In the genomic region with DNA sequence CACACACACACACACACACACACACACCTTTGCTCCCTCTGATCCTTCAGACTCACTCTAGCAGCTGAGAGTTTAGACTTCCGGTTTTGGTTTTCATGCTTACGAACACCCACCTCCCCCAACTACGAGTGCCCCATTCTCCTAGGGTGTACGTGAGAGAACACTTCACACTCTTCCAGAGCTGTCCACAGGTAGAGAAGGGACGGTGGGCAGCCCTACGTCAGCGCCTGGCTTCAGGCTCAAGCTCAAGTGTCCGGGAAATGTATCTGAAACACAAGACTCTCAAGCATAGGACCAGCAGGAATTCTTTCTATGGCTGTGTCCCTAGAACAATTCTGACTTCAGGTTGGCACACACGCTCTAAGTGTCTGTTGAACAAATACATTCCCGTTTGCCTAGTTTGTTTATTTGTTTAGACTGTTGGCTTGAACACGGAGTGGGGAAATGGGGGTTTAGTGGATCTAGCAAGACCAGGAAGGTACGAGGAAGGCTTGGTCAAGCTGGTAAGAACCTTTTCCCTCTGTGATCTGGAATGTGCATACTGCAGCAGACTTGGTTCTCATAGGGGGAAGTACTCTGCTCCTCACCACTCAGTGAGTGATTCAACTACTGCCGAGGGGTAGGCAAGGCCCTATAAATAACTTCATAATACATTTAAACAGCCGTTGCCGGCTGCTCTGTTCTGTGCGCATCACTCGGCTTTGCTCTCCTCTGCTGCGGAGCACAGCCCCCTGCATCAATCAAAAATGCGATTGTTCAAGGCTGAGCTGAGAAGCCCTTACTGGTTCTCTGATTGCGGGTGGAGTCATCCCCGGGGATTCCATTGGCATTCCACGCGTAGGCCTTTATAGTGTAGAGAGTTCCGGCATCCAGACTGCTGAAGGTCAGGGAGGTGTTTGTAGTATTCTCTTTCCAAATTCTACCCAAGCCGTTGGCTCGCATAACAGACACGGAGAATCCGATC, we compare ENCODE assay signal across 8 mouse cellular contexts. TPM values are rescaled to one million over a fixed set of nuclear protein-coding genes. Genes with fewer than 3 reads are reported as not detected.
DNase-seq lines count a peak whose midpoint lies in the region; ATAC-seq and TF ChIP-seq lines count a peak whose summit lies in the region.

No protein-coding gene starts in this region.

- no peaks in the 10 kb centered on the region for H3K36me3 ChIP-seq in hindbrain, embryonic 12.5 days
- no peaks in the 10 kb centered on the region for H3K36me3 ChIP-seq in liver, postnatal 0 days (replicated peaks; ENCODE audit: insufficient read depth, low read length)
- H3K36me3 ChIP-seq in forebrain, embryonic 13.5 days (ENCODE audit: poor library complexity, severe bottlenecking) = no peaks in the 10 kb centered on the region

- WGBS in hindbrain, embryonic 12.5 days = 59% methylated on average over 28 of the region's 28 CpGs
- WGBS in liver, postnatal 0 days (ENCODE audit: insufficient replicate concordance) = 53% methylated on average over 28 of the region's 28 CpGs
- 44% methylated on average over 28 of the region's 28 CpGs for WGBS in olfactory bulb, adult 2 months
- 84% methylated on average over 28 of the region's 28 CpGs for WGBS in forebrain, embryonic 13.5 days

- H3K27me3 ChIP-seq in hindbrain, embryonic 12.5 days = no peaks in the 10 kb centered on the region
- no peaks in the 10 kb centered on the region for H3K27me3 ChIP-seq in liver, postnatal 0 days (ENCODE audit: insufficient read depth, low read length)
- H3K27me3 ChIP-seq in forebrain, embryonic 13.5 days = no peaks in the 10 kb centered on the region

- H3K9me3 ChIP-seq in hindbrain, embryonic 12.5 days (replicated peaks) = no peaks in the 10 kb centered on the region
- H3K9me3 ChIP-seq in liver, postnatal 0 days (ENCODE audit: low read length) = no peaks in the 10 kb centered on the region
- H3K9me3 ChIP-seq in forebrain, embryonic 13.5 days (replicated peaks) = no peaks in the 10 kb centered on the region

- ATAC-seq in hindbrain, embryonic 12.5 days (ENCODE audit: low FRiP score) = peak; percentile 9; the same call in 1 of the 2 replicates
- ATAC-seq in liver, postnatal 0 days = peak; percentile 43; the same call in 1 of the 2 replicates
- ATAC-seq in forebrain, embryonic 13.5 days = no peak

- no peak overlapping the region for H3K9ac ChIP-seq in hindbrain, embryonic 12.5 days
- peak overlapping the region; percentile 46; the same call in 1 of the 2 replicates for H3K9ac ChIP-seq in liver, postnatal 0 days (replicated peaks)
- no peak overlapping the region for H3K9ac ChIP-seq in forebrain, embryonic 13.5 days

- H3K4me1 ChIP-seq in hindbrain, embryonic 12.5 days = peaks cover 28% of the 10 kb centered on the region
- H3K4me1 ChIP-seq in liver, postnatal 0 days (ENCODE audit: insufficient read depth) = peaks cover 12% of the 10 kb centered on the region
- peaks cover 24% of the 10 kb centered on the region for H3K4me1 ChIP-seq in olfactory bulb, adult 2 months (ENCODE audit: control insufficient read depth, insufficient read depth, low read length)
- peaks cover 17% of the 10 kb centered on the region for H3K4me1 ChIP-seq in forebrain, embryonic 13.5 days

- H3K27ac ChIP-seq in hindbrain, embryonic 12.5 days = no peak overlapping the region
- peak overlapping the region; percentile 57; the same call in 1 of the 2 replicates for H3K27ac ChIP-seq in liver, postnatal 0 days (ENCODE audit: low read depth)
- peak overlapping the region; percentile 96 for H3K27ac ChIP-seq in olfactory bulb, adult 2 months (ENCODE audit: insufficient read depth, low read depth, low read length)
- no peak overlapping the region for H3K27ac ChIP-seq in forebrain, embryonic 13.5 days

- DNase-seq in kidney, postnatal 4 days = peak; percentile 45 to 51
- no peak for DNase-seq in kidney, postnatal 36 days
- peak; percentile 55 for DNase-seq in adrenal gland, adult 8-10 months
- no peak for DNase-seq in liver, postnatal 0 days
- DNase-seq in gastrocnemius, postnatal 10 days = no peak

- TF ChIP-seq CTCF in liver, postnatal 0 days (IDR thresholded peaks at IDR 0.05; ENCODE audit: low read depth) = no peak
- TF ChIP-seq CTCF in olfactory bulb, adult 2 months (IDR thresholded peaks at IDR 0.05; ENCODE audit: insufficient read depth, low read depth, low read length) = no peak

- H3K4me2 ChIP-seq in hindbrain, embryonic 12.5 days (replicated peaks) = peak overlapping the region; percentile 35
- peak overlapping the region; percentile 62 for H3K4me2 ChIP-seq in liver, postnatal 0 days (ENCODE audit: low read depth, low read length)
- no peak overlapping the region for H3K4me2 ChIP-seq in forebrain, embryonic 13.5 days

- no peak for TF ChIP-seq POLR2A in olfactory bulb, adult 2 months (IDR thresholded peaks at IDR 0.05; ENCODE audit: insufficient read depth, low read depth, low read length)

- no peak for TF ChIP-seq EP300 in liver, postnatal 0 days (IDR thresholded peaks at IDR 0.05; ENCODE audit: low read depth)

- no peak overlapping the region for H3K4me3 ChIP-seq in hindbrain, embryonic 12.5 days
- H3K4me3 ChIP-seq in liver, postnatal 0 days (ENCODE audit: low read depth, low read length) = peak overlapping the region; percentile 15; the same call in 1 of the 2 replicates
- no peak overlapping the region for H3K4me3 ChIP-seq in olfactory bulb, adult 2 months (ENCODE audit: insufficient read depth, low read depth, low read length)
- no peak overlapping the region for H3K4me3 ChIP-seq in forebrain, embryonic 13.5 days

RNA-seq across cellular contexts. Expression of a gene that starts 9.0 kb away (rescaled TPM):
- 1 to 10 TPM in 2 of 4 experiments, under 1 TPM in 2; 0.35 to 2.2 (median 0.90) TPM for total RNA-seq in adrenal gland, adult 8-10 months (2022)
- polyA plus RNA-seq in hindbrain, embryonic 12.5 days (2016; fragmentation: Nextera tagmentation; extraction: Ambion mirVana) = 0.12 and 0.22 TPM in 2 replicates
- polyA plus RNA-seq in liver, postnatal 0 days (2015; fragmentation: Nextera tagmentation; extraction: Ambion mirVana) = 0.06 and 0.09 TPM in 2 replicates
- not detected in 2 replicates for polyA plus RNA-seq in olfactory bulb, adult 2 months (2012; ENCODE audit: insufficient read depth, insufficient read length, low replicate concordance, missing spikeins)
- under 1 TPM; 0.07 to 0.34 TPM for total RNA-seq in gastrocnemius, postnatal 10 days (2021)
- not detected in 2 replicates for polyA plus RNA-seq in forebrain, embryonic 13.5 days (2015; fragmentation: Nextera tagmentation; extraction: Ambion mirVana)

RNA-seq across cellular contexts. Expression of a gene that starts 30.7 kb away (rescaled TPM):
- 10 to 100 TPM; 43.0 to 81.4 (median 55.3) TPM for total RNA-seq in adrenal gland, adult 8-10 months (2022)
- polyA plus RNA-seq in hindbrain, embryonic 12.5 days (2016; fragmentation: Nextera tagmentation; extraction: Ambion mirVana) = 87.6 and 103 TPM in 2 replicates
- 21.5 and 23.9 TPM in 2 replicates for polyA plus RNA-seq in liver, postnatal 0 days (2015; fragmentation: Nextera tagmentation; extraction: Ambion mirVana)
- not detected in 2 replicates for polyA plus RNA-seq in olfactory bulb, adult 2 months (2012; ENCODE audit: insufficient read depth, insufficient read length, low replicate concordance, missing spikeins)
- 10 to 100 TPM; 24.3 to 31.5 TPM for total RNA-seq in gastrocnemius, postnatal 10 days (2021)
- 74.3 and 74.9 TPM in 2 replicates for polyA plus RNA-seq in forebrain, embryonic 13.5 days (2015; fragmentation: Nextera tagmentation; extraction: Ambion mirVana)

RNA-seq across cellular contexts. Expression of a gene that starts 40.5 kb away (rescaled TPM):
- 10 to 100 TPM; 59.8 to 75.3 (median 63.4) TPM for total RNA-seq in adrenal gland, adult 8-10 months (2022)
- 23.2 and 25.1 TPM in 2 replicates for polyA plus RNA-seq in hindbrain, embryonic 12.5 days (2016; fragmentation: Nextera tagmentation; extraction: Ambion mirVana)
- polyA plus RNA-seq in liver, postnatal 0 days (2015; fragmentation: Nextera tagmentation; extraction: Ambion mirVana) = 18.1 and 19.3 TPM in 2 replicates
- not detected in 2 replicates for polyA plus RNA-seq in olfactory bulb, adult 2 months (2012; ENCODE audit: insufficient read depth, insufficient read length, low replicate concordance, missing spikeins)
- 10 to 100 TPM; 31.8 to 38.5 TPM for total RNA-seq in gastrocnemius, postnatal 10 days (2021)
- polyA plus RNA-seq in forebrain, embryonic 13.5 days (2015; fragmentation: Nextera tagmentation; extraction: Ambion mirVana) = 16.0 and 17.1 TPM in 2 replicates

RNA-seq across cellular contexts. Expression of a gene that starts 58.8 kb away (rescaled TPM):
- total RNA-seq in adrenal gland, adult 8-10 months (2022) = under 1 TPM in 1 of 4 experiments, not detected in 3; 0.17 TPM
- polyA plus RNA-seq in hindbrain, embryonic 12.5 days (2016; fragmentation: Nextera tagmentation; extraction: Ambion mirVana) = 0.99 and 1.4 TPM in 2 replicates
- not detected in 2 replicates for polyA plus RNA-seq in liver, postnatal 0 days (2015; fragmentation: Nextera tagmentation; extraction: Ambion mirVana)
- not detected in 2 replicates for polyA plus RNA-seq in olfactory bulb, adult 2 months (2012; ENCODE audit: insufficient read depth, insufficient read length, low replicate concordance, missing spikeins)
- not detected for total RNA-seq in gastrocnemius, postnatal 10 days (2021)
- polyA plus RNA-seq in forebrain, embryonic 13.5 days (2015; fragmentation: Nextera tagmentation; extraction: Ambion mirVana) = 0.56 and 0.73 TPM in 2 replicates

RNA-seq across cellular contexts. Expression of a gene that starts 59.4 kb away (rescaled TPM):
- total RNA-seq in adrenal gland, adult 8-10 months (2022) = not detected
- polyA plus RNA-seq in hindbrain, embryonic 12.5 days (2016; fragmentation: Nextera tagmentation; extraction: Ambion mirVana) = not detected in 2 replicates
- not detected in 2 replicates for polyA plus RNA-seq in liver, postnatal 0 days (2015; fragmentation: Nextera tagmentation; extraction: Ambion mirVana)
- polyA plus RNA-seq in olfactory bulb, adult 2 months (2012; ENCODE audit: insufficient read depth, insufficient read length, low replicate concordance, missing spikeins) = not detected in 2 replicates
- not detected for total RNA-seq in gastrocnemius, postnatal 10 days (2021)
- not detected in 2 replicates for polyA plus RNA-seq in forebrain, embryonic 13.5 days (2015; fragmentation: Nextera tagmentation; extraction: Ambion mirVana)

Comparison
In these comparisons a context has a peak if more than half of its experiments do, and no peak if none do; other contexts are left out.
1. DNase-seq: peak in kidney, postnatal 4 days (2 of 2) and adrenal gland, adult 8-10 months (single experiment); none in kidney, postnatal 36 days (0 of 2), liver, postnatal 0 days (single experiment) and gastrocnemius, postnatal 10 days (single experiment).
2. H3K27ac ChIP-seq: peak in liver, postnatal 0 days (single experiment) and olfactory bulb, adult 2 months (single experiment); none in hindbrain, embryonic 12.5 days (single experiment) and forebrain, embryonic 13.5 days (single experiment).